Comparison of ENCODE assay signal across 8 mouse cellular contexts in genomic region chr3:108910303-108911080, GRCm38 (mm10). TPM values are rescaled to one million over a fixed set of nuclear protein-coding genes. Genes with fewer than 3 reads are reported as not detected.
DNase-seq lines count a peak whose midpoint lies in the region; ATAC-seq and TF ChIP-seq lines count a peak whose summit lies in the region.

No protein-coding gene starts in this region.

- WGBS in hindbrain, embryonic 10.5 days, result under 1% methylated on average over 32 of the region's 32 CpGs
- WGBS in limb, embryonic 15.5 days, result 1% methylated on average over 31 of the region's 32 CpGs
- WGBS in neural tube, embryonic 14.5 days, result under 1% methylated on average over 32 of the region's 32 CpGs

- H3K27me3 ChIP-seq in testis, adult 2 months (ENCODE audit: control insufficient read depth, insufficient read depth, low read length), result no peaks in the 10 kb centered on the region
- H3K27me3 ChIP-seq in hindbrain, embryonic 10.5 days (ENCODE audit: insufficient read depth, poor library complexity, severe bottlenecking), result no peaks in the 10 kb centered on the region
- no peaks in the 10 kb centered on the region for H3K27me3 ChIP-seq in limb, embryonic 15.5 days
- no peaks in the 10 kb centered on the region for H3K27me3 ChIP-seq in neural tube, embryonic 14.5 days (ENCODE audit: control insufficient read depth, insufficient read depth, low read length)

- H3K9me3 ChIP-seq in hindbrain, embryonic 10.5 days, result no peaks in the 10 kb centered on the region
- no peaks in the 10 kb centered on the region for H3K9me3 ChIP-seq in limb, embryonic 15.5 days
- no peaks in the 10 kb centered on the region for H3K9me3 ChIP-seq in neural tube, embryonic 14.5 days (ENCODE audit: control insufficient read depth, low read length)

- DNase-seq in testis, postnatal 14 days (ENCODE audit: low spot score), result no peak
- peak; percentile 87 to 89 for DNase-seq in cerebellum, postnatal 25 days
- DNase-seq in hindbrain, embryonic 10.5 days (ENCODE audit: low spot score), result peak; percentile 16
- no peak for DNase-seq in layer of hippocampus, adult 9-11 months
- no peak for DNase-seq in gastrocnemius, postnatal 25 days

- no peaks in the 10 kb centered on the region; the same call in 1 of the 2 replicates for H3K36me3 ChIP-seq in testis, adult 2 months (ENCODE audit: control insufficient read depth, insufficient read depth, low read length)
- peaks cover 34% of the 10 kb centered on the region for H3K36me3 ChIP-seq in hindbrain, embryonic 10.5 days
- peaks cover 14% of the 10 kb centered on the region for H3K36me3 ChIP-seq in limb, embryonic 15.5 days
- H3K36me3 ChIP-seq in neural tube, embryonic 14.5 days (ENCODE audit: control insufficient read depth, insufficient read depth, low read length), result peaks cover 18% of the 10 kb centered on the region

- peaks cover 20% of the 10 kb centered on the region for H3K4me1 ChIP-seq in testis, adult 2 months (ENCODE audit: control insufficient read depth, insufficient read depth, low read length)
- peaks cover 22% of the 10 kb centered on the region for H3K4me1 ChIP-seq in hindbrain, embryonic 10.5 days (replicated peaks)
- peaks cover 14% of the 10 kb centered on the region for H3K4me1 ChIP-seq in limb, embryonic 15.5 days
- H3K4me1 ChIP-seq in neural tube, embryonic 14.5 days (ENCODE audit: control insufficient read depth, insufficient read depth, low read length), result peaks cover 20% of the 10 kb centered on the region

- H3K4me2 ChIP-seq in limb, embryonic 15.5 days, result peak overlapping the region; percentile 86
- H3K4me2 ChIP-seq in neural tube, embryonic 14.5 days (ENCODE audit: low read depth, low read length), result peak overlapping the region; percentile 99

- no peak; the same call in 1 of the 2 replicates for TF ChIP-seq POLR2A in testis, adult 2 months (IDR thresholded peaks at IDR 0.05; ENCODE audit: control insufficient read depth, low read depth, low read length)

- no peak for ATAC-seq in limb, embryonic 15.5 days (ENCODE audit: insufficient number of reproducible peaks, low FRiP score, low TSS enrichment, low read depth)
- no peak for ATAC-seq in neural tube, embryonic 14.5 days (ENCODE audit: low read depth)

- peak overlapping the region; percentile 90 for H3K9ac ChIP-seq in limb, embryonic 15.5 days
- peak overlapping the region; percentile 84 for H3K9ac ChIP-seq in neural tube, embryonic 14.5 days (replicated peaks; ENCODE audit: low read depth, low read length)

- H3K4me3 ChIP-seq in testis, adult 2 months (ENCODE audit: control insufficient read depth, low read depth, low read length), result peak overlapping the region; percentile 96
- peak overlapping the region; percentile 97 for H3K4me3 ChIP-seq in hindbrain, embryonic 10.5 days
- peak overlapping the region; percentile 96 for H3K4me3 ChIP-seq in limb, embryonic 15.5 days
- peak overlapping the region; percentile 89 for H3K4me3 ChIP-seq in neural tube, embryonic 14.5 days (ENCODE audit: low read depth, low read length)

- peak overlapping the region; percentile 96 for H3K27ac ChIP-seq in testis, adult 2 months (ENCODE audit: control insufficient read depth, insufficient read depth, low read depth, low read length)
- peak overlapping the region; percentile 97 for H3K27ac ChIP-seq in hindbrain, embryonic 10.5 days
- peak overlapping the region; percentile 100 for H3K27ac ChIP-seq in limb, embryonic 15.5 days
- H3K27ac ChIP-seq in neural tube, embryonic 14.5 days (ENCODE audit: low read depth, low read length), result peak overlapping the region; percentile 95

- TF ChIP-seq CTCF in testis, adult 2 months (IDR thresholded peaks at IDR 0.05; ENCODE audit: control insufficient read depth, insufficient read depth, insufficient replicate concordance, low read depth, low read length), result no peak

RNA-seq across cellular contexts. Expression of gene Prpf38b, which starts 1.0 kb away (rescaled TPM):
- 23.3 and 23.6 TPM in 2 replicates for polyA plus RNA-seq in testis, adult 2 months (2012; rRNA removed)
- polyA plus RNA-seq in hindbrain, embryonic 10.5 days (2016; fragmentation: Nextera tagmentation; extraction: Ambion mirVana), result 52.6 and 74.6 TPM in 2 replicates
- polyA plus RNA-seq in limb, embryonic 15.5 days (2015; fragmentation: Nextera tagmentation; extraction: Ambion mirVana), result 74.7 and 90.3 TPM in 2 replicates
- polyA plus RNA-seq in neural tube, embryonic 14.5 days (2014; fragmentation: Nextera tagmentation; extraction: Ambion mirVana), result 46.3 and 47.7 TPM in 2 replicates
- 10 to 100 TPM; 14.7 to 16.1 TPM for total RNA-seq in gastrocnemius, postnatal 25 days (2021)

RNA-seq across cellular contexts. Expression of gene Fndc7, which starts 20.7 kb away (rescaled TPM):
- 0.46 and 0.53 TPM in 2 replicates for polyA plus RNA-seq in testis, adult 2 months (2012; rRNA removed)
- 0.05 TPM in 1 of 2 replicates, not detected in the other for polyA plus RNA-seq in hindbrain, embryonic 10.5 days (2016; fragmentation: Nextera tagmentation; extraction: Ambion mirVana)
- 0.29 and 0.79 TPM in 2 replicates for polyA plus RNA-seq in limb, embryonic 15.5 days (2015; fragmentation: Nextera tagmentation; extraction: Ambion mirVana)
- 0.07 TPM in 1 of 2 replicates, not detected in the other for polyA plus RNA-seq in neural tube, embryonic 14.5 days (2014; fragmentation: Nextera tagmentation; extraction: Ambion mirVana)
- not detected for total RNA-seq in gastrocnemius, postnatal 25 days (2021)

RNA-seq across cellular contexts. Expression of gene Henmt1, which starts 29.2 kb away (rescaled TPM):
- 21.7 and 22.8 TPM in 2 replicates for polyA plus RNA-seq in testis, adult 2 months (2012; rRNA removed)
- polyA plus RNA-seq in hindbrain, embryonic 10.5 days (2016; fragmentation: Nextera tagmentation; extraction: Ambion mirVana), result 0.58 and 0.86 TPM in 2 replicates
- polyA plus RNA-seq in limb, embryonic 15.5 days (2015; fragmentation: Nextera tagmentation; extraction: Ambion mirVana), result 0.51 and 1.00 TPM in 2 replicates
- polyA plus RNA-seq in neural tube, embryonic 14.5 days (2014; fragmentation: Nextera tagmentation; extraction: Ambion mirVana), result 2.3 and 3.1 TPM in 2 replicates
- total RNA-seq in gastrocnemius, postnatal 25 days (2021), result not detected

RNA-seq across cellular contexts. Expression of gene Gm9857, which starts 29.8 kb away (rescaled TPM):
- polyA plus RNA-seq in testis, adult 2 months (2012; rRNA removed), result 26.9 and 34.4 TPM in 2 replicates
- not detected in 2 replicates for polyA plus RNA-seq in hindbrain, embryonic 10.5 days (2016; fragmentation: Nextera tagmentation; extraction: Ambion mirVana)
- polyA plus RNA-seq in limb, embryonic 15.5 days (2015; fragmentation: Nextera tagmentation; extraction: Ambion mirVana), result not detected in 2 replicates
- not detected in 2 replicates for polyA plus RNA-seq in neural tube, embryonic 14.5 days (2014; fragmentation: Nextera tagmentation; extraction: Ambion mirVana)
- not detected for total RNA-seq in gastrocnemius, postnatal 25 days (2021)

Comparison
In these comparisons a context has a peak if more than half of its experiments do, and no peak if none do; other contexts are left out.
1. DNase-seq: peak in cerebellum, postnatal 25 days (2 of 2) and hindbrain, embryonic 10.5 days (single experiment); none in testis, postnatal 14 days (single experiment), layer of hippocampus, adult 9-11 months (single experiment) and gastrocnemius, postnatal 25 days (single experiment).
2. Peak in every context shown above with its lines, with median percentiles within 50 percentile points of each other: H3K27ac ChIP-seq and H3K4me3 ChIP-seq.